Mouse (Mus musculus) kidney, embryonic 14.5 days (tissue): ENCODE data around the gene Rgs8. TPM values are rescaled to one million over a fixed set of nuclear protein-coding genes. Genes with fewer than 3 reads are reported as not detected.

Experiments
- ATAC-seq: fragments of 200-750 bp; cut with Nextera tagmentation; 2 replicates; pipeline ENCODE4 v1.8.0; 2017; ENCODE audit warnings: moderate number of reproducible peaks, mild to moderate bottlenecking, moderate TSS enrichment, moderate library complexity; ENCODE audit not compliant: low FRiP score, low TSS enrichment
- H3K27ac ChIP-seq: fragments of 300-500 bp; sonication (generic); 2 replicates; pipeline ENCODE4 v1.5.1; 2014; ENCODE audit warnings: low read depth, mild to moderate bottlenecking, low read length, moderate library complexity, mixed read lengths
- H3K27me3 ChIP-seq: fragments of 300-500 bp; sonication (generic); 2 replicates; pipeline ENCODE4 v1.6.1; 2014; ENCODE audit warnings: mild to moderate bottlenecking, low read length; ENCODE audit not compliant: control insufficient read depth, insufficient read depth
- H3K36me3 ChIP-seq: fragments of 300-500 bp; sonication (generic); 2 replicates; pipeline ENCODE4 v1.6.1; 2014; ENCODE audit warnings: low read length, mixed read lengths; ENCODE audit not compliant: control insufficient read depth, insufficient read depth
- H3K4me1 ChIP-seq: fragments of 300-500 bp; sonication (generic); 2 replicates; pipeline ENCODE4 v1.6.1; 2014; ENCODE audit warnings: low read length, mixed read lengths; ENCODE audit not compliant: control insufficient read depth, insufficient read depth
- H3K4me2 ChIP-seq: fragments of 300-500 bp; sonication (generic); replicated peaks from 2 replicates; pipeline ENCODE4 v1.6.1; 2014; ENCODE audit warnings: low read depth, mild to moderate bottlenecking, low read length
- H3K4me3 ChIP-seq: fragments of 300-500 bp; sonication (generic); 2 replicates; pipeline ENCODE4 v1.5.1; 2014; ENCODE audit warnings: mild to moderate bottlenecking, low read length
- H3K9ac ChIP-seq: fragments of 300-500 bp; sonication (generic); 2 replicates; pipeline ENCODE4 v1.6.1; 2014; ENCODE audit warnings: low read depth, mild to moderate bottlenecking, low read length, moderate library complexity
- H3K9me3 ChIP-seq: fragments of 300-500 bp; sonication (generic); 2 replicates; pipeline ENCODE4 v1.6.1; 2016; ENCODE audit warnings: low read length; ENCODE audit not compliant: control insufficient read depth
- WGBS: fragments of 180-500 bp; shearing (Covaris S2); extraction: QIAGEN DNeasy Blood & Tissue Kit; methylation state at CpG from one replicate; pipeline ENCODE4 v1.1.7; 2014; 5-methylcytosine and 5-hydroxymethylcytosine counted together
- polyA plus RNA-seq: library from polyadenylated mRNA; unstranded; fragments of >200 nt; fragmentation: Nextera tagmentation; extraction: Ambion mirVana; gene quantifications from 2 replicates; pipeline ENCODE4 v1.2.1, GENCODE M21; 2014

The Rgs8 gene
- polyA plus RNA-seq, 1 experiment from 2014 or later, result 0.04 TPM

- H3K27ac ChIP-seq, result no peak overlapping the region
- 16% methylated on average over 5 of the region's 5 CpGs for WGBS
- ATAC-seq, result no peak
- no peak overlapping the region for H3K4me3 ChIP-seq
- peak overlapping the region; percentile 56 for H3K4me2 ChIP-seq
- peaks cover 13% of the 10 kb centered on the region for H3K27me3 ChIP-seq
- H3K36me3 ChIP-seq, result no peaks in the 10 kb centered on the region
- peaks cover 6% of the 10 kb centered on the region; the same call in 1 of the 2 replicates for H3K4me1 ChIP-seq
- H3K9me3 ChIP-seq, result no peaks in the 10 kb centered on the region
- no peak overlapping the region for H3K9ac ChIP-seq
These were observed 849 bp downstream of the Rgs8 start for GRCm38 (mm10) chr1:153653674-153654073.

GRCm38 (mm10) chr1:153659666-153660065 is 6.8 kb downstream of the Rgs8 start:
- no peaks in the 10 kb centered on the region for H3K27me3 ChIP-seq
- H3K9me3 ChIP-seq, result no peaks in the 10 kb centered on the region
- H3K36me3 ChIP-seq, result no peaks in the 10 kb centered on the region
- H3K4me2 ChIP-seq, result no peak overlapping the region
- no peak for ATAC-seq
- H3K4me3 ChIP-seq, result no peak overlapping the region
- no peak overlapping the region for H3K27ac ChIP-seq
- peaks cover 8% of the 10 kb centered on the region; the same call in 1 of the 2 replicates for H3K4me1 ChIP-seq
- no peak overlapping the region for H3K9ac ChIP-seq
- 56% methylated on average over 9 of the region's 9 CpGs for WGBS

GRCm38 (mm10) chr1:153660982-153661688 is 8.3 kb downstream of the Rgs8 start:
- no peak overlapping the region for H3K27ac ChIP-seq
- peaks cover 8% of the 10 kb centered on the region for H3K4me1 ChIP-seq
- no peaks in the 10 kb centered on the region for H3K27me3 ChIP-seq
- H3K36me3 ChIP-seq, result no peaks in the 10 kb centered on the region
- H3K9ac ChIP-seq, result no peak overlapping the region
- ATAC-seq, result peak; percentile 26; the same call in 1 of the 2 replicates
- no peak overlapping the region for H3K4me3 ChIP-seq
- H3K9me3 ChIP-seq, result no peaks in the 10 kb centered on the region
- WGBS, result 32% methylated on average over 15 of the region's 15 CpGs
- no peak overlapping the region for H3K4me2 ChIP-seq

- H3K27ac ChIP-seq, result no peak overlapping the region
- H3K36me3 ChIP-seq, result no peaks in the 10 kb centered on the region
- H3K9me3 ChIP-seq, result no peaks in the 10 kb centered on the region
- H3K27me3 ChIP-seq, result no peaks in the 10 kb centered on the region
- H3K4me2 ChIP-seq, result no peak overlapping the region
- peak; percentile 13; the same call in 1 of the 2 replicates for ATAC-seq
- peaks cover 12% of the 10 kb centered on the region for H3K4me1 ChIP-seq
- H3K9ac ChIP-seq, result no peak overlapping the region
- 39% methylated on average over 4 of the region's 4 CpGs for WGBS
- H3K4me3 ChIP-seq, result no peak overlapping the region
These were observed 8.8 kb downstream of the Rgs8 start for GRCm38 (mm10) chr1:153661689-153662002.

- H3K36me3 ChIP-seq, result no peaks in the 10 kb centered on the region
- H3K4me2 ChIP-seq, result no peak overlapping the region
- WGBS, result 40% methylated on average over 4 of the region's 4 CpGs
- no peak overlapping the region for H3K4me3 ChIP-seq
- peaks cover 12% of the 10 kb centered on the region for H3K4me1 ChIP-seq
- H3K27ac ChIP-seq, result no peak overlapping the region
- ATAC-seq, result no peak
- H3K9me3 ChIP-seq, result no peaks in the 10 kb centered on the region
- H3K9ac ChIP-seq, result no peak overlapping the region
- H3K27me3 ChIP-seq, result no peaks in the 10 kb centered on the region
These were observed 9.5 kb downstream of the Rgs8 start for GRCm38 (mm10) chr1:153662362-153662761.

GRCm38 (mm10) chr1:153665066-153665715 is 12.4 kb downstream of the Rgs8 start:
- H3K9me3 ChIP-seq, result no peaks in the 10 kb centered on the region
- H3K4me2 ChIP-seq, result no peak overlapping the region
- H3K27ac ChIP-seq, result no peak overlapping the region
- 0 out of 2 replicates have a peak, but pooled peaks cover 2% of the 10 kb centered on the region for H3K27me3 ChIP-seq
- no peaks in the 10 kb centered on the region for H3K36me3 ChIP-seq
- no peak overlapping the region for H3K9ac ChIP-seq
- 10% methylated on average over 8 of the region's 10 CpGs for WGBS
- H3K4me3 ChIP-seq, result no peak overlapping the region
- H3K4me1 ChIP-seq, result peaks cover 12% of the 10 kb centered on the region
- ATAC-seq, result peak; percentile 45; the same call in 1 of the 2 replicates

GRCm38 (mm10) chr1:153666236-153666635 is 13.4 kb downstream of the Rgs8 start:
- Histone ChIP-seq H3K27me3 (0 out of 2 replicates have a peak, but pooled peaks cover 2% of the 10 kb centered on the region), H3K27ac (no peak overlapping the region), H3K4me1 (peaks cover 11% of the 10 kb centered on the region), H3K4me3 (no peak overlapping the region), H3K4me2 (no peak overlapping the region), H3K9ac (no peak overlapping the region), H3K36me3 (no peaks in the 10 kb centered on the region), H3K9me3 (no peaks in the 10 kb centered on the region)
- ATAC-seq, result no peak
- 8% methylated on average over 1 of the region's 1 CpGs for WGBS

GRCm38 (mm10) chr1:153667244-153667727 is 14.5 kb downstream of the Rgs8 start:
- Histone ChIP-seq H3K36me3 (no peaks in the 10 kb centered on the region), H3K4me1 (peaks cover 5% of the 10 kb centered on the region), H3K4me3 (no peak overlapping the region), H3K9me3 (no peaks in the 10 kb centered on the region), H3K4me2 (no peak overlapping the region), H3K9ac (no peak overlapping the region), H3K27ac (no peak overlapping the region), H3K27me3 (0 out of 2 replicates have a peak, but pooled peaks cover 2% of the 10 kb centered on the region)
- ATAC-seq, result no peak
- 71% methylated on average over 4 of the region's 4 CpGs for WGBS

GRCm38 (mm10) chr1:153667781-153668180 is 15.0 kb downstream of the Rgs8 start:
- H3K4me1 ChIP-seq, result peaks cover 5% of the 10 kb centered on the region
- H3K9me3 ChIP-seq, result no peaks in the 10 kb centered on the region
- no peak for ATAC-seq
- 72% methylated on average over 5 of the region's 5 CpGs for WGBS
- H3K9ac ChIP-seq, result no peak overlapping the region
- no peak overlapping the region for H3K4me3 ChIP-seq
- 0 out of 2 replicates have a peak, but pooled peaks cover 2% of the 10 kb centered on the region for H3K27me3 ChIP-seq
- no peak overlapping the region for H3K27ac ChIP-seq
- no peak overlapping the region for H3K4me2 ChIP-seq
- no peaks in the 10 kb centered on the region for H3K36me3 ChIP-seq
